Mouse (Mus musculus) hindbrain, postnatal 0 days (tissue): ENCODE measurements at regions not wholly inside any gene's neighbourhood (a gene's known extent, or its start where the extent isn't known, plus 50 kb on each side); places are given as distances from the start of the nearest gene placed in this dataset.

ENCODE experiments used
- ATAC-seq: fragments of 200-750 bp; cut with Nextera tagmentation; 2 replicates; pipeline ENCODE4 v1.8.0; 2017; ENCODE audit warnings: mild to moderate bottlenecking, moderate TSS enrichment, moderate library complexity
- DNase-seq: peaks from one replicate; pipeline ENCODE4 v3.0.0-alpha.2; 2015; ENCODE audit warnings: low spot score
- H3K27ac ChIP-seq: fragments of 300-500 bp; sonication (generic); 2 replicates; pipeline ENCODE4 v1.5.1; 2014; ENCODE audit warnings: mild to moderate bottlenecking
- H3K27me3 ChIP-seq: fragments of 300-500 bp; sonication (generic); 2 replicates; pipeline ENCODE4 v1.6.1; 2014; ENCODE audit warnings: low read length, mixed read lengths; ENCODE audit not compliant: insufficient read depth
- H3K36me3 ChIP-seq: fragments of 300-500 bp; sonication (generic); 2 replicates; pipeline ENCODE4 v1.6.1; 2014; ENCODE audit warnings: low read length, mixed read lengths; ENCODE audit not compliant: insufficient read depth
- H3K4me1 ChIP-seq: fragments of 300-500 bp; sonication (generic); 2 replicates; pipeline ENCODE4 v1.6.1; 2014; ENCODE audit warnings: antibody characterized with exemption, low read length, mixed read lengths; ENCODE audit not compliant: insufficient read depth
- H3K4me2 ChIP-seq: fragments of 300-500 bp; sonication (generic); 2 replicates; pipeline ENCODE4 v1.6.1; 2014; ENCODE audit warnings: low read depth, mild to moderate bottlenecking, low read length, moderate library complexity, mixed read lengths
- H3K4me3 ChIP-seq: fragments of 300-500 bp; sonication (generic); 2 replicates; pipeline ENCODE4 v1.5.1; 2014; ENCODE audit warnings: low read length
- H3K9ac ChIP-seq: fragments of 300-500 bp; sonication (generic); replicated peaks from 2 replicates; pipeline ENCODE4 v1.6.1; 2014; ENCODE audit warnings: mild to moderate bottlenecking, low read length, moderate library complexity, mixed read lengths
- H3K9me3 ChIP-seq: fragments of 300-500 bp; sonication (generic); 2 replicates; pipeline ENCODE4 v1.6.1; 2016; ENCODE audit warnings: low read length, mixed read lengths
- CTCF ChIP-seq: IDR thresholded peaks from 2 replicates; pipeline ENCODE4 v1.5.1; 2016; ENCODE audit warnings: antibody characterized with exemption, control low read depth, low read depth
- WGBS: fragments of 180-500 bp; shearing (Covaris S2); extraction: QIAGEN DNeasy Blood & Tissue Kit; methylation state at CpG from one replicate; pipeline ENCODE4 v1.1.7; 2014; 5-methylcytosine and 5-hydroxymethylcytosine counted together

DNA sequence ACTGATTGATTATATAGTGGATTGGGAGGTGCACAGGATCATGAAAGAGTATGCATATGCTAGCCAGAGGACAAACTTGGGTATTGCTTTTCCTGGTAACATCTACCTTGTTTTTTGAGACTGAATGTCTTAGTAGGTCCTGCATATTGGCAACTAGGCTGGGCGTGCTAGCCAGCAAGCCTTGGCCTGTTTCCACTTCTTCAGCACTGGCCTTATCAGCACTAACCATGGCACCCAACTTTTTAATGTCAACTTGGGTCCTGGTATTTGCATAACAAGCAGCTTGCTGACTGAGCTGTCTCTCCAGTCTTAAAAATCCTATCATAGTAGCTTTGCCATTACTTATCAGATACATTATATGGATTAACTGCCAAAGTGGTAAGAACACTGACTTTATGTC is 150.0 kb upstream of the Tom1l1 start:
- H3K4me1 ChIP-seq: no peaks in the 10 kb centered on the region
- H3K9me3 ChIP-seq: no peaks in the 10 kb centered on the region; the same call in 1 of the 2 replicates
- no peak overlapping the region for H3K4me2 ChIP-seq
- no peak overlapping the region for H3K27ac ChIP-seq
- WGBS: 78% methylated on average over 1 of the region's 1 CpGs
- no peak for DNase-seq
- no peak overlapping the region for H3K4me3 ChIP-seq
- H3K27me3 ChIP-seq: no peaks in the 10 kb centered on the region
- no peaks in the 10 kb centered on the region for H3K36me3 ChIP-seq
- TF ChIP-seq CTCF: no peak
- H3K9ac ChIP-seq: no peak overlapping the region
- ATAC-seq: no peak

DNA sequence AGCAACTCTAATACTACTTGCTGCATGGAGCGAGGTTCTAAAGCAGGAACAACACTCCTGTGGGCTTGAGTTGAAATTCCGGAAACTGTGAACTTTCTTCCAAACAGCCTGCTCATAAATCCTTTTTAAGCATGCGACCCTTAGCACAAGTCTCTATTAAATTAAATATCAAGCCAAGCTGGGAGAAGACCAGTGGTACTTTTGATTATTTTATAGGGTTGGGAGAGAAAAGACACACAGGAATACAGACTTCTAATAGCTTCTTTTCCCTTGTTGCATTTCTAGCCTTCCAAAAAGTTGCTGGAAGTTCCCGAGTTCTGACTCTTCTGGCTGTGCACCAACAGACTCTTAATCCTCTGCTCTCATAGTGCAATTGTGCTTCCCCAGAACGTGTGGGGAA is 136.6 kb upstream of the Tom1l1 start:
- Histone ChIP-seq H3K4me1 (no peaks in the 10 kb centered on the region), H3K36me3 (no peaks in the 10 kb centered on the region), H3K4me3 (no peak overlapping the region), H3K27me3 (no peaks in the 10 kb centered on the region), H3K9me3 (no peaks in the 10 kb centered on the region), H3K4me2 (no peak overlapping the region), H3K9ac (no peak overlapping the region), H3K27ac (no peak overlapping the region)
- WGBS: 60% methylated on average over 5 of the region's 5 CpGs
- DNase-seq (no peak), ATAC-seq (no peak)
- no peak for TF ChIP-seq CTCF

DNA sequence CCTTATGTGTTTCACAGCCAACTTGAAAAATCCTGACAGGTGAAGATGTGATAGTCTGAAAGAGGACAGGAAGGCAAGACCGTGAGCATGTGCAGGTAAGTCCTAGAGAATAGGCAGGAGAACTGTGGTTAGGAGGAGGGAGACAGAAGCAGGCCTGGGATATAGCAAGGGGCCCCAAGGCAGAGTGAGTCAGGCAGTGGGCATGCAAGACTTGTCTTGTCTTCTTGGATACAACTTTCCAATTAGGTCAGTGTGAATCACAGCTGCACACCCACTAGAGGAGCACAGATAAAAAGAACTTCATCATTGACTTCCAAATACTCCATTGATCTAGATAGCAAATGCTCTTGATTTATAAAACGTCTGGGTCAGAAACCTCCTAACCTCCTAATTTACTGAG is 128.6 kb upstream of the Tom1l1 start:
- no peak overlapping the region for H3K9ac ChIP-seq
- H3K4me1 ChIP-seq: no peaks in the 10 kb centered on the region
- no peak overlapping the region for H3K4me2 ChIP-seq
- TF ChIP-seq CTCF: no peak
- H3K4me3 ChIP-seq: no peak overlapping the region
- 87% methylated on average over 2 of the region's 2 CpGs for WGBS
- no peak overlapping the region for H3K27ac ChIP-seq
- H3K27me3 ChIP-seq: no peaks in the 10 kb centered on the region
- H3K9me3 ChIP-seq: no peaks in the 10 kb centered on the region
- ATAC-seq: no peak
- no peak for DNase-seq
- no peaks in the 10 kb centered on the region for H3K36me3 ChIP-seq

DNA sequence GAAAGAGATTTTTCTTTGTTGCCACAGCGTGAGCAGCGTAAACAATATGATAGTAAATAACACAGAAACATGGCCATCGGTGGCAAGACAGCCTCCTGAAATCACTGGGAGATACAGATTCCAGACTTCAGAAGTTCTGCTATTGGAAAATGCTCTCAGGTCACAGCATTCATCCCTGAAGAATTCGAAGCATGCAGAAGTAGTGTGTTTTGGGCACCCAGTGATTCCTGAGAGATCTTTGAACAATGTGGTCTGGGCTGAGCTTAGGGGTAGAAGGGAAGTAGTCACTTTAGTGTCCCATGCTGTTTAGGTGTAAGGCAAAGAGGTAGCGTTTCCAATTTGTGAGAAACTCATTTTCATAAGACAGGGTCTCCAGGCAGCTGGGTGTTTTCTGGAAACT is 126.3 kb upstream of the Tom1l1 start:
- H3K4me1 ChIP-seq: no peaks in the 10 kb centered on the region
- TF ChIP-seq CTCF: no peak
- ATAC-seq (no peak), DNase-seq (no peak)
- WGBS: 82% methylated on average over 5 of the region's 5 CpGs
- no peak overlapping the region for H3K27ac ChIP-seq
- no peak overlapping the region for H3K4me2 ChIP-seq
- no peaks in the 10 kb centered on the region for H3K27me3 ChIP-seq
- no peaks in the 10 kb centered on the region for H3K36me3 ChIP-seq
- H3K9ac ChIP-seq: no peak overlapping the region
- H3K4me3 ChIP-seq: no peak overlapping the region
- H3K9me3 ChIP-seq: no peaks in the 10 kb centered on the region

DNA sequence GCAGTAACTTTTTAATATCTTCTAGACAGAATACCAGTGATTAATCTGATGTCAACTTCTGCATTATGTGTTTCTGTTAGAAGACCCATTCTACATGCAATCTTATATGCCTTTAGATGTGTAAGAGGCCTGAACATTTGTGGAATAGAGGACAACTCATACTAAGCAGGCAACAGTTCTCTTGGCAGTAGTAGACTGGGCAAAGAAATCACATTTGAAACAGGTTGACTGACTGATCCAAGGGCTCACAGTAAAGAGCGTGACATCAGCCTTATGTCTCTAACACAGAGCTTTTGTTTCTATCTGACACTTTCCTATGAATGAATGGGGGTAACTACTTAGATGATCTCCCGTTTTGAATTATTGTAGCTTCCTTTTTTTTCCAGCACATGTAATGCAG is 124.8 kb upstream of the Tom1l1 start:
- Histone ChIP-seq H3K36me3 (no peaks in the 10 kb centered on the region), H3K4me2 (no peak overlapping the region)
- DNase-seq: no peak

DNA sequence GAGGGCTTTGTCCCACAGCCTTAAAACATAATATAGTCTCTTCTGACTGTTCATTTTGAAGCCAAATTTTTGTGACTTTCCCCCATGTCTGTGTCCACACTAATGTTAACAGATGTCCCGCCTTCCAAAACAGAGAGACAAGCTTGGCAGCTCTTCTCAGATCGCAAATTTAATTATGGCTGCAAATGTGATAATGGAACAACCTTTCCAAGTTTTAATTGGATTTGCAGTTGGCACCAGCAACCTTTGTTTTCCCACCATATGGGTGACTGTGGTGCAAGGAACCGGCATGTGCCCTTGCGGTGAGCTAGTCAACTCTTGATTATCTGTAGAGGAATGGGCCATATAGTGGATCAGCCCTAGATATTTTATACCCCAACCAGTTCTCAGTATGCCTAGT is 124.4 kb upstream of the Tom1l1 start:
- Histone ChIP-seq H3K9ac (no peak overlapping the region), H3K27ac (no peak overlapping the region), H3K9me3 (no peaks in the 10 kb centered on the region), H3K36me3 (no peaks in the 10 kb centered on the region), H3K4me2 (no peak overlapping the region), H3K27me3 (no peaks in the 10 kb centered on the region), H3K4me1 (no peaks in the 10 kb centered on the region), H3K4me3 (no peak overlapping the region)
- 66% methylated on average over 4 of the region's 4 CpGs for whole genome bisulfite sequencing
- ATAC-seq (no peak), DNase-seq (peak; percentile 65)
- 0 out of 2 replicates have a peak, but pooled peaks have one; percentile 5 for TF ChIP-seq CTCF

More for the DNA sequence above, 124.8 kb upstream of the Tom1l1 start:
- no peak overlapping the region for H3K27ac ChIP-seq
- no peak for ATAC-seq
- WGBS: 62% methylated on average over 2 of the region's 2 CpGs
- no peaks in the 10 kb centered on the region for H3K4me1 ChIP-seq
- no peak overlapping the region for H3K4me3 ChIP-seq
- H3K9me3 ChIP-seq: no peaks in the 10 kb centered on the region
- H3K9ac ChIP-seq: no peak overlapping the region
- no peaks in the 10 kb centered on the region for H3K27me3 ChIP-seq
- TF ChIP-seq CTCF: no peak

DNA sequence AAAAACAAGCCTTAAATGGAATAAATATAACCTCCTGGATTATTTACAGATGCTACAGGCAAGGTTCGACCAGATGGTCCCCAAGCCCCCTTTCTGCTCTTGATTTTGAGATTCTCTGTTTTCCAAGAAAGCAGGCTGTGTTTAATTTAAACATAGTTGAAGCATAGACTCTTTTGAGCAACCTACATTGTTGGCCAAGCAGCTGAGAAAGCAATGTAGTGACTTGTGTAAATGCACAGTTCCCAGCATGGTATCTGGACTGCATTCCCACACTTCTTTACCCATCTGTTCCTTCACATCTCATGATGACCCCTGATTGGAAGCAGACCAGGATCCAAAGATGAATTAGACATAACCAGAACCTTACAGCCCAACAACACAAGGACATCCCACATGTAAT is 120.3 kb upstream of the Tom1l1 start:
- Histone ChIP-seq H3K9ac (no peak overlapping the region), H3K27me3 (no peaks in the 10 kb centered on the region), H3K9me3 (no peaks in the 10 kb centered on the region), H3K36me3 (no peaks in the 10 kb centered on the region), H3K4me1 (no peaks in the 10 kb centered on the region), H3K4me2 (no peak overlapping the region), H3K27ac (no peak overlapping the region), H3K4me3 (no peak overlapping the region)
- 75% methylated on average over 1 of the region's 1 CpGs for WGBS
- DNase-seq: no peak
- ATAC-seq: no peak
- no peak for TF ChIP-seq CTCF
